Comparison of ENCODE assay signal across 8 mouse cellular contexts in the genomic region with DNA sequence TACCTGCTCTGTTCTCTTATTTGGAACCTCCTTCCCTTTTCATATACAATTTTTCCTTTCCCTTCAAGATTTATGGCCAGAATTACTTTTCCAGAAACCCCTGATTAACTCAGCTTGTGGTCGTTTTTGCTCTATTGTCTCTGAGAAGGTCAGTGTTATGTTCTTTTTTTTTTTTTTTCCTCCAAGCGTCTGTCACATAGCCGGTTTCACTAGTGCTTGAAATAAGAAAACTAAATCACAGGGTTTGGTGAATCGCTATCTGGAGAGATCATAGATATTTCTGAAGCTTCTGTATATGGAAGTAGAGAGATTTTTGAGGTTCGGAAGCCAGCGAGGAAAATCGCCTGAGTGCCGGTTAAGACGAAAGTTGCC. TPM values are rescaled to one million over a fixed set of nuclear protein-coding genes. Genes with fewer than 3 reads are reported as not detected.
DNase-seq lines count a peak whose midpoint lies in the region; ATAC-seq and TF ChIP-seq lines count a peak whose summit lies in the region.

No protein-coding gene starts in this region.

- no peaks in the 10 kb centered on the region for H3K27me3 ChIP-seq in kidney, embryonic 15.5 days
- no peaks in the 10 kb centered on the region for H3K27me3 ChIP-seq in hindbrain, embryonic 14.5 days (ENCODE audit: control insufficient read depth, insufficient read depth, low read length)
- no peaks in the 10 kb centered on the region for H3K27me3 ChIP-seq in midbrain, embryonic 14.5 days (ENCODE audit: control insufficient read depth, insufficient read depth, low read length)

- 0% methylated on average over 9 of the region's 9 CpGs for WGBS in kidney, embryonic 15.5 days
- WGBS in hindbrain, embryonic 14.5 days, result under 1% methylated on average over 9 of the region's 9 CpGs
- WGBS in midbrain, embryonic 14.5 days, result under 1% methylated on average over 9 of the region's 9 CpGs

- peak overlapping the region; percentile 70 for H3K4me2 ChIP-seq in kidney, embryonic 15.5 days
- peak overlapping the region; percentile 58 for H3K4me2 ChIP-seq in hindbrain, embryonic 14.5 days (replicated peaks)
- H3K4me2 ChIP-seq in midbrain, embryonic 14.5 days (ENCODE audit: low read length), result peak overlapping the region; percentile 78

- no peak overlapping the region; the same call in 1 of the 2 replicates for H3K27ac ChIP-seq in kidney, embryonic 15.5 days
- H3K27ac ChIP-seq in cortical plate, adult 2 months (ENCODE audit: insufficient read depth, low read length), result no peak overlapping the region
- peak overlapping the region; percentile 32; the same call in 1 of the 2 replicates for H3K27ac ChIP-seq in hindbrain, embryonic 14.5 days
- 0 out of 2 replicates have a peak overlapping the region, but pooled peaks have one; percentile 4 for H3K27ac ChIP-seq in midbrain, embryonic 14.5 days (replicated peaks; ENCODE audit: low read depth, low read length)

- no peak for TF ChIP-seq POLR2A in cortical plate, adult 2 months (IDR thresholded peaks at IDR 0.05; ENCODE audit: extremely low read depth, insufficient read depth, low read length)

- H3K4me1 ChIP-seq in kidney, embryonic 15.5 days, result peaks cover 14% of the 10 kb centered on the region
- peaks cover 2% of the 10 kb centered on the region; the same call in 1 of the 2 replicates for H3K4me1 ChIP-seq in cortical plate, adult 2 months (ENCODE audit: control insufficient read depth, insufficient read depth, low read length)
- peaks cover 8% of the 10 kb centered on the region for H3K4me1 ChIP-seq in hindbrain, embryonic 14.5 days (replicated peaks; ENCODE audit: control insufficient read depth, insufficient read depth, low read length)
- peaks cover 11% of the 10 kb centered on the region for H3K4me1 ChIP-seq in midbrain, embryonic 14.5 days (ENCODE audit: control insufficient read depth, insufficient read depth, low read length)

- H3K4me3 ChIP-seq in kidney, embryonic 15.5 days (replicated peaks), result peak overlapping the region; percentile 71
- peak overlapping the region; percentile 56 for H3K4me3 ChIP-seq in cortical plate, adult 2 months (ENCODE audit: insufficient read depth, low read length)
- peak overlapping the region; percentile 83 for H3K4me3 ChIP-seq in hindbrain, embryonic 14.5 days (replicated peaks; ENCODE audit: low read length)
- peak overlapping the region; percentile 97 for H3K4me3 ChIP-seq in midbrain, embryonic 14.5 days (replicated peaks; ENCODE audit: low read depth, low read length)

- H3K9me3 ChIP-seq in kidney, embryonic 15.5 days (replicated peaks), result no peaks in the 10 kb centered on the region
- no peaks in the 10 kb centered on the region for H3K9me3 ChIP-seq in hindbrain, embryonic 14.5 days (ENCODE audit: control insufficient read depth, low read length)
- no peaks in the 10 kb centered on the region for H3K9me3 ChIP-seq in midbrain, embryonic 14.5 days (ENCODE audit: control insufficient read depth, low read length)

- TF ChIP-seq CTCF in cortical plate, adult 2 months (IDR thresholded peaks at IDR 0.05; ENCODE audit: extremely low read depth, insufficient read depth, low read length), result no peak

- H3K36me3 ChIP-seq in kidney, embryonic 15.5 days, result peaks cover 19% of the 10 kb centered on the region
- H3K36me3 ChIP-seq in hindbrain, embryonic 14.5 days (replicated peaks; ENCODE audit: control insufficient read depth, insufficient read depth), result peaks cover 22% of the 10 kb centered on the region
- peaks cover 26% of the 10 kb centered on the region for H3K36me3 ChIP-seq in midbrain, embryonic 14.5 days (ENCODE audit: control insufficient read depth, insufficient read depth, low read length)

- H3K9ac ChIP-seq in kidney, embryonic 15.5 days, result peak overlapping the region; percentile 35
- peak overlapping the region; percentile 54 for H3K9ac ChIP-seq in hindbrain, embryonic 14.5 days
- H3K9ac ChIP-seq in midbrain, embryonic 14.5 days (replicated peaks; ENCODE audit: low read length), result peak overlapping the region; percentile 39

- ATAC-seq in kidney, embryonic 15.5 days (replicated peaks; ENCODE audit: low FRiP score), result no peak
- ATAC-seq in hindbrain, embryonic 14.5 days (ENCODE audit: low FRiP score), result peak; percentile 10; the same call in 1 of the 2 replicates
- peak; percentile 22; the same call in 1 of the 2 replicates for ATAC-seq in midbrain, embryonic 14.5 days (ENCODE audit: low FRiP score, low TSS enrichment)
- no peak for ATAC-seq in activated CD4-positive, CD25-positive, alpha-beta regulatory T cell, adult 4 months

- DNase-seq in kidney, postnatal 14 days, result no peak
- no peak for DNase-seq in hindbrain, embryonic 14.5 days (ENCODE audit: low spot score)
- no peak for DNase-seq in midbrain, embryonic 14.5 days
- DNase-seq in cerebellum, adult 18-20 months, result no peak
- no peak for DNase-seq in frontal cortex, postnatal 14 days (ENCODE audit: low spot score in 2 of 2)

RNA-seq across cellular contexts. Expression of a gene that starts 0.2 kb away (rescaled TPM):
- 97.9 and 111 TPM in 2 replicates for polyA plus RNA-seq in kidney, embryonic 15.5 days (2015; fragmentation: Nextera tagmentation; extraction: Ambion mirVana)
- 48.8 and 67.7 TPM in 2 replicates for polyA plus RNA-seq in cortical plate, adult 2 months (2012; rRNA removed)
- 72.6 and 80.7 TPM in 2 replicates for polyA plus RNA-seq in hindbrain, embryonic 14.5 days (2014; fragmentation: Nextera tagmentation; extraction: Ambion mirVana)
- 68.3 and 70.6 TPM in 2 replicates for polyA plus RNA-seq in midbrain, embryonic 14.5 days (2014; fragmentation: Nextera tagmentation; extraction: Ambion mirVana)
- 10 to 100 TPM; 70.8 to 77.2 TPM for polyA plus RNA-seq in activated CD4-positive, CD25-positive, alpha-beta regulatory T cell, adult 4 months (2017; shearing (Covaris generic))

RNA-seq across cellular contexts. Expression of a gene that starts 46.6 kb away (rescaled TPM):
- polyA plus RNA-seq in kidney, embryonic 15.5 days (2015; fragmentation: Nextera tagmentation; extraction: Ambion mirVana), result 105 and 109 TPM in 2 replicates
- polyA plus RNA-seq in cortical plate, adult 2 months (2012; rRNA removed), result 110 and 132 TPM in 2 replicates
- 183 and 204 TPM in 2 replicates for polyA plus RNA-seq in hindbrain, embryonic 14.5 days (2014; fragmentation: Nextera tagmentation; extraction: Ambion mirVana)
- 195 and 207 TPM in 2 replicates for polyA plus RNA-seq in midbrain, embryonic 14.5 days (2014; fragmentation: Nextera tagmentation; extraction: Ambion mirVana)
- polyA plus RNA-seq in activated CD4-positive, CD25-positive, alpha-beta regulatory T cell, adult 4 months (2017; shearing (Covaris generic)), result 10 to 100 TPM in 1 of 2 experiments, 1 to 10 TPM in 1; 8.3 to 10.2 TPM

Comparison
In these comparisons a context has a peak if more than half of its experiments do, and no peak if none do; other contexts are left out.
1. ATAC-seq: peak in hindbrain, embryonic 14.5 days (single experiment) and midbrain, embryonic 14.5 days (single experiment); none in kidney, embryonic 15.5 days (single experiment) and activated CD4-positive, CD25-positive, alpha-beta regulatory T cell, adult 4 months (single experiment).
2. H3K27ac ChIP-seq: peak in hindbrain, embryonic 14.5 days (single experiment) and midbrain, embryonic 14.5 days (single experiment); none in kidney, embryonic 15.5 days (single experiment) and cortical plate, adult 2 months (single experiment).
3. Peak in every context shown above with its lines, with median percentiles within 50 percentile points of each other: H3K4me2 ChIP-seq, H3K4me3 ChIP-seq and H3K9ac ChIP-seq.